Mouse (Mus musculus): ENCODE data around the gene Rtn4rl1. TPM values are rescaled to one million over a fixed set of nuclear protein-coding genes. Genes with fewer than 3 reads are reported as not detected.

Rtn4rl1 gene
- polyA plus RNA-seq, 1 experiment from 2014 or later, result 9.7 TPM

DNA sequence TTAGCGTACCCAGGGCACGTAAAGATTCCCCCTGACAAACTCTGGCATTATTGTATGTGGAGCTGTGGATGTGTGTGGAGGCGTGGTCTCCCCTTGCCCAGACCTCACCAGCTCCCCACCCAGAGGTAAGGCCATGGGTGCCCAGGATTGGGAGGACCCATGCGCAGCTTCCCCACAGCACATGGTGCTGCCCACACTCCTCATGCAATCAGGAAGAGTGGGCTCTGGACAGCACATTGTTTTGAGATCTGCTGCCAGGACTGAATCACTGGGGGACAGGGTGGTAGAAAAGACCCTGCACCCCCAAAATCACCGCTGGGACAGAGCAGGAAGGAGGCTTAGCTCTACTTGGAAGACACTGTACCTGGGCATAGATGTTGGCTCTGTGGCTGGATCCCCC is 9.0 kb upstream of the Rtn4rl1 start:
- Histone ChIP-seq H3K9me3 (no peaks in the 10 kb centered on the region), H3K36me3 (peaks cover 59% of the 10 kb centered on the region), H3K4me3 (no peak overlapping the region), H3K27me3 (ENCODE audit: insufficient read depth, poor library complexity, severe bottlenecking) (no peaks in the 10 kb centered on the region), H3K4me1 (peaks cover 11% of the 10 kb centered on the region), H3K27ac (no peak overlapping the region)
- WGBS, result 83% methylated on average over 5 of the region's 5 CpGs
- DNase-seq (ENCODE audit: low spot score), result no peak

DNA sequence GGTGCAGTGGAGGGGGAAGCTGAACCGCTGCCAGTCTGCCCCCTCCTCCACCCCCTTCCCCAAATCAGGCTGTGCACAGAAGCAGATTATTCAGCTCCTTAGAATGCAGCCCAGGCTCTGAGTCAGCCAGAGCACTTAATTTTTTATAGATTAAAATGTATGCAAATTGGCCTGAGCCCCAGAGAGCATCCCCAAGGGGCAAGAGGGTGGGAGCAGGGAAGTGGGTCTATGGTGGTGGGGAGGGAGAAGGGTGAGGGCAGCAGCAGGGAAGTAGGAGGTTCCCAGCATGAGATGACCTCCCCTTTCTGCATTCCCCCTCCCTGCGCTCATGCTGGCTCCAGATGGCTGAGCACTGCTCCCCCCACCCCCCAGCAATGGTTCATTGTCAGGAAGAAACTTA is 8.6 kb upstream of the Rtn4rl1 start:
- WGBS, result 78% methylated on average over 2 of the region's 2 CpGs

DNA sequence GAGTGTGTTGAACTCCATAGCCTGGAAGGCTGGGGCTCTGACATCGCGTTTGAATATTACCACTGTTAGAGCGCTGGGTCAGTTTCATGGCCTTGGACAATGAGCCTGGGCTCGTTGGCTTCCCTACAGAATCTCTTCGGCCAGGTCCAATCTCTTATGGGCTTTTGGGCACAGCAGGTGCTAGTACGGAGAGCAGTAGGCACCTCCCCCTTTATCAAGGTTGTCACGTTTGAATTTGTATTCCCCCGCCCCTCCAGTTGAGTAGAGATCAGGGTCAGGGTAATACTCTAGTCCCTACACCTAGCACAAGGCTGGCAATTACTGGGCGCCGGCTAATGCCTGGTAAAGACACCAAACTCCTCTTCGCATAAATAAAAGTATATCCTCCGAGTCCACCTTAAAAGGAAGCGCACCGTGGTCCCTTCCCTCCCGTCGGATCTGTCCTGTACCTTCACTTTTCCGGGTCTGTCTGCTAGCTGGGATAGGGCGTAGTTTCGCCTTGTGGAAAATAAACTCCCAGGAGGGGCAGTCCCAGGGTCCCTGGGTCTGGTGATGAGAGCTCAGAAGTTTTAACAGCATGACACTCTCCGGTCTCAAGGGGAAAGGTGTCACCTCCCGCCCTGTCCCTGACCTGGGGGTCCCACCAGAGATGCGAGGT is 3.7 kb upstream of the Rtn4rl1 start:
- WGBS, result under 1% methylated on average over 22 of the region's 22 CpGs
- H3K36me3 ChIP-seq, result peaks cover 11% of the 10 kb centered on the region
- peaks cover 47% of the 10 kb centered on the region for H3K4me1 ChIP-seq

More for the DNA sequence above, 8.6 kb upstream of the Rtn4rl1 start:
- peaks cover 59% of the 10 kb centered on the region for H3K36me3 ChIP-seq
- peaks cover 11% of the 10 kb centered on the region for H3K4me1 ChIP-seq
- H3K27ac ChIP-seq, result no peak overlapping the region
- no peaks in the 10 kb centered on the region for H3K27me3 ChIP-seq (ENCODE audit: insufficient read depth, poor library complexity, severe bottlenecking)
- H3K9me3 ChIP-seq, result no peaks in the 10 kb centered on the region
- no peak overlapping the region for H3K4me3 ChIP-seq
- DNase-seq (ENCODE audit: low spot score), result no peak

DNA sequence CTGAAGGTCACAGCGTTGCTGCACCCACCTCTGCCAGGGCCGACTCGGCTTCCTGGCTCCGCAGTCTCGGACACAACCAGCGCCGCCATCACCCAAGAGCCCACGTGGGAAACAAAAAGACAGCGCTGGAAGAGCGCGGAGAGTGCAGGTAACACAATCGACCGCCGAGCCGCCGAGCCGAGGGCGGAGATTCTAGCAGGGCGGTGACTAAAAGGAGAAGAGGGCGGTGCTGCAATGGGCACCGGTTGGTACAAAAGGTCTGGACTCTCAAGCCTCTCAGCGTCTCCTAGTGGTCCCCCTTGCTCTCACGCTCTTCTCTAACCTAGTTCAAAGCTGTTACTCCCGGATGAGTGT is 3.2 kb upstream of the Rtn4rl1 start:
- Histone ChIP-seq H3K36me3 (peaks cover 6% of the 10 kb centered on the region; the same call in 1 of the 2 replicates), H3K4me3 (peak overlapping the region; percentile 91), H3K27ac (peak overlapping the region; percentile 85), H3K27me3 (ENCODE audit: insufficient read depth, poor library complexity, severe bottlenecking) (peaks cover 47% of the 10 kb centered on the region), H3K4me1 (peaks cover 52% of the 10 kb centered on the region), H3K9me3 (no peaks in the 10 kb centered on the region)
- DNase-seq (ENCODE audit: low spot score), result peak; percentile 95
- WGBS, result under 1% methylated on average over 24 of the region's 24 CpGs

More for the DNA sequence above, 3.7 kb upstream of the Rtn4rl1 start:
- Histone ChIP-seq H3K4me3 (peak overlapping the region; percentile 91), H3K9me3 (no peaks in the 10 kb centered on the region), H3K27ac (peak overlapping the region; percentile 85), H3K27me3 (ENCODE audit: insufficient read depth, poor library complexity, severe bottlenecking) (peaks cover 42% of the 10 kb centered on the region)
- no peak for DNase-seq (ENCODE audit: low spot score)

DNA sequence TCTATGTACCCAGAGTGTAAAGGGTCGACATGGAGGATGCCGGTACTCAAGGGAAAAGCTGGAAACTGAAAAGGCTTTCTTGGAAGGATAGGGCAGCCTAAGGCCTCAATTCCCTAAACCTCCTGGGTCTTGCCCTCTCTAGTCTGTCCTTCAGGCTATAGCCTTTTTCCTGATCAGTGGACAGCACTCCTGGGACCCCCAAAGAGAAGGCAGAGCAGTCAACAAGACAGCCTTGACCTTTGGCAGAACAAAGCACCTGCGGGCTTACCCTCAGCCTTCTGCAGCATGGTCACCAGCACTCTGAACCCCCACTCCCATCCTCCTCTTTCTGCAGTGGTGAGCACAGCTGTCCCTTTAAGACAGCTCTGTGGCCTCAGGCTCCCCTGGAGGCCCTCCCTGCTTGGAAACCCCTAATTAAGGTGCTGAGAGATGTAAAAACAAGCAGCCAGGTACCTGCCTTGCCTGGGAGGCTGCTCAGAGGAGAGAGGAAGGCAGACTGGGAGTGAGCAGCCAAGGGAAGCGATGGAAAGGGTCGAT is 2.6 kb upstream of the Rtn4rl1 start, which contains the start of gene Dph1:
Gene Dph1, minus strand, starts transcription at position 337 of the 537 bp plus-strand sequence.
- Histone ChIP-seq H3K4me1 (peaks cover 59% of the 10 kb centered on the region), H3K36me3 (no peaks in the 10 kb centered on the region), H3K27ac (peak within 1 kb of the TSS; percentile 85), H3K4me3 (peak within 1 kb of the TSS; percentile 91), H3K27me3 (ENCODE audit: insufficient read depth, poor library complexity, severe bottlenecking) (peaks cover 53% of the 10 kb centered on the region), H3K9me3 (no peaks in the 10 kb centered on the region)
- DNase-seq (ENCODE audit: low spot score), result no peak
- WGBS, result 42% methylated on average over 5 of the region's 5 CpGs

DNA sequence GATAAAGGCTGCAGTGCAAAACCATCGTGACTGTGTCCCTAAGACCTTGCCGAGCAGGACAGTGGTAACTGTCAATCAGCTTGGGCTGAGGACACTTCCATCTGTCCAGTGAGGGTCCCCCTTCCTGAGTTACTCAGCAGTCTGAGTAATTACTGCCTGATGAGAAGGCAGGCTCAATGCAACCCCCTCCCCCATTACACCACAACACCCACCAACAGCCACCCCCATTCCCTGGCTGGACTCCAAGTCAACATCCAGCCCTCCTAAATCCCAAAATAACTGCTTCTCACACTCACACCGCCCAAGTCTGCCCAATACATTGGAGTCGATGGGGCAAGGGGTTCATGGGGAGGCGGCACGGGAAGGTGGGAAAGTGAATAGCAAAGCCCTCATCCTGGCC is 1.7 kb upstream of the Rtn4rl1 start:
- no peak for DNase-seq (ENCODE audit: low spot score)
- peaks cover 62% of the 10 kb centered on the region for H3K27me3 ChIP-seq (ENCODE audit: insufficient read depth, poor library complexity, severe bottlenecking)
- H3K27ac ChIP-seq, result 0 out of 2 replicates have a peak overlapping the region, but pooled peaks have one; percentile 11
- no peaks in the 10 kb centered on the region for H3K9me3 ChIP-seq
- no peak overlapping the region for H3K4me3 ChIP-seq
- no peaks in the 10 kb centered on the region for H3K36me3 ChIP-seq
- H3K4me1 ChIP-seq, result peaks cover 66% of the 10 kb centered on the region
- WGBS, result 64% methylated on average over 6 of the region's 6 CpGs

DNA sequence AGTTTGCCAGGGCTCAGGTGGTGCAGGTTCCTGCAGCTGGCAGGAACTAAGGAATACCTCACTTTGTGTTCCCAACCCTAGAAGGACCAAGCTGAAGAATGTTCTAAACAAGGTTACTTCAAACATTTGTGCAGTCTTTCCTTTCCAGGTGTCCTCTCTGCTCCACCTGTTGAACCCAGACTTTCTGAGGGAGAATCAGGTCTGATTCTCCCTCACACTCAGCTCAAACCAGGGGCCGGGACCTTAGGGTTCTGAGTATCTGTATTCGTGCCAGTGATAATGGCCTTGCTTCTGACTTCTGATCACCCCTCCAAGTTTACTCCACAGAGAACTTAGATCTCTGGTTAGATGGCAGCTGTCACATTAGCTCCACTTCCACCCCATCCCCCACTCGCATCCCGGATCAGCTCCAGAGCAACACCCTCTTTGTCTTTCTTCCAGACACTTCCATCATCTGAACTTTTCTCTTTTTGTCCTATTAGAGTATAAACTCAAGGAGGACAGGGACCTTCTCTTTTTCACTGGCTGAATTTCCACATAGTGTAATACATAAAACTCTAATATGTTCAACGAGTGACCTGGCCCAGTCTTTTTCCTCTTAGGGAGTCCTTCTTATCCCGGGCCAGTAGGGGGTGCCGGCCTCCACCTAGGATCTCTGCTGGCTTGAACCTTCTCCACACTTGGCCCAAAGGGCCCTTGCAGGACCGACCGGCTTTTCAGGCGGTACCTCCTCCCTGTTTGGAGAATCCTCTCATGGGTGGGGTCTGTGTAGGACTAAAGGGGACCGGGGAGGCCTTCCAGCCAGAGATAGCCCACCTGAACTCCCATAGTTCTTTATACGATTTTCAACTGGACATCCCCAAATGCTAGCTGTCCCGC is 1.0 kb upstream of the Rtn4rl1 start:
- Histone ChIP-seq H3K27ac (peak overlapping the region; percentile 87), H3K4me3 (peak overlapping the region; percentile 76), H3K9me3 (no peaks in the 10 kb centered on the region), H3K36me3 (no peaks in the 10 kb centered on the region), H3K4me1 (peaks cover 67% of the 10 kb centered on the region), H3K27me3 (ENCODE audit: insufficient read depth, poor library complexity, severe bottlenecking) (peaks cover 67% of the 10 kb centered on the region)
- no peak for DNase-seq (ENCODE audit: low spot score)
- WGBS, result 22% methylated on average over 13 of the region's 13 CpGs

DNA sequence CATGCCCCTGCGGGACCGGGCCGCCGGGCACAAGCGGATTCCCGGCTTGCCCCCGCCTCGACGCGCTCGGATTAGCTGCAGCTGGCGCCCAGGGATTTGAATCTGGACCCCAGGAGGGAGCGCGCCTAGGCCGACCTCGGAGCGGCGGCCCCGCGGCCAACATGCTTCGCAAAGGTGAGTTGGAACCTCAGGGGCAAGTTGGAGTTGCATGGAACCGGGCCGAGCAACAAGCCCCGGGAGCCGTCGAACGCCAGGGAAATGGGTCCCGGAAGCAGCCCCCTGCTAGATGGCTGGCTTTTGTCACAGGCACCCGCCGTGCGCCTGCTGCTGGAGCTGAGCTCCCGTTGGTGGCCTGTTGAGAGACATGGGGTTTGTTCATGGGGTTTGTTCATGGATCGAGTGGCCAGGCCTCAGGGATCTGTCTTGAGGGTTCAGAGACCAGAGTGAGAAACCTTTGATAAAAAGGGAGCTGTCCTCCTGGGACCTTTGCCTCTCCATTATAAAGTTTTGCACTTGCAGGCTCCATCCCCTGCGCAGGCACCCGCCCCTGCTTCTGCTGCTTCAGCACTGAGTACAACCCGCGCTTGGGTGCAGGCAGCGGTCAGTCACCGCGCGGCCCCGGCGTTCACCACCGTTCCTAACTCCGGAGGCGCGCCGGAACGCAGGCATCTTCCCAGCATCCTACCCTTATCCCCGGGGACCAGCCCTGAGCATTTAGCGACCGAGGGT is 702 bp downstream of the Rtn4rl1 start:
- Histone ChIP-seq H3K27ac (peak overlapping the region; percentile 87), H3K4me1 (peaks cover 60% of the 10 kb centered on the region), H3K9me3 (no peaks in the 10 kb centered on the region)

DNA sequence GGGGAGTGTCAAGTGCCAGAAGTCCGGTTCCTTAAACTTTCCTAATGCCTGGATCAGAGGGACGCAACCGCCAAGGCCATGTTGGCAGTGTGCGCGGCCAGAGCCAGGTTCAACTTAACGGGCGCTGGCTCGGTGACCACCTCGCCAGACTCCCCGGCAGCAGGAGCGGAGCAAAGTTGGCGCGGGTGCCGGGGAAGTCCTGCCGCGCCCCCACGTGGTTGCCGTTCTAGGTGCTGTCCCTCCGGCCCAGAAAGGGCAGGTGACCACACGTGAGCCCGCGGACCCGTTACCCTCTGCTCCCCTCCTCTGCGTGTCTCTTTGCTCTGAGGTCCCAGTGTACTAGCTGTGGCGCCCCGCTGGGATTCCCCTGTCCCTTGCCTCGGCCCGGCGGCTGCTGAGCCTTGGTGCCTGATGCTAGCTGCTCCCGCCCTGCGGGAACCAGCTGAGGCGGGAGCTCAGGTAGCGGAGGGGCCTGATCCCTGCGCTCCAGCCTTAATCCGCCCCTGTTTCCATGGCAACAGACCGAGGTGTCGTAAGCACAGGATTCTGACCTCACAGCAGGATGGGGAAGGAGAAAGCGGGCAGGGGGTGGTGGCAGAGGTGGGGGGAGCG is 1.4 kb downstream of the Rtn4rl1 start:
- H3K4me1 ChIP-seq, result peaks cover 56% of the 10 kb centered on the region
- WGBS, result under 1% methylated on average over 39 of the region's 39 CpGs
- peak overlapping the region; percentile 87 for H3K27ac ChIP-seq

More for the DNA sequence above, 702 bp downstream of the Rtn4rl1 start:
- Histone ChIP-seq H3K27me3 (ENCODE audit: insufficient read depth, poor library complexity, severe bottlenecking) (peaks cover 82% of the 10 kb centered on the region), H3K4me3 (peak overlapping the region; percentile 76), H3K36me3 (no peaks in the 10 kb centered on the region)
- no peak for DNase-seq (ENCODE audit: low spot score)
- under 1% methylated on average over 52 of the region's 52 CpGs for WGBS

DNA sequence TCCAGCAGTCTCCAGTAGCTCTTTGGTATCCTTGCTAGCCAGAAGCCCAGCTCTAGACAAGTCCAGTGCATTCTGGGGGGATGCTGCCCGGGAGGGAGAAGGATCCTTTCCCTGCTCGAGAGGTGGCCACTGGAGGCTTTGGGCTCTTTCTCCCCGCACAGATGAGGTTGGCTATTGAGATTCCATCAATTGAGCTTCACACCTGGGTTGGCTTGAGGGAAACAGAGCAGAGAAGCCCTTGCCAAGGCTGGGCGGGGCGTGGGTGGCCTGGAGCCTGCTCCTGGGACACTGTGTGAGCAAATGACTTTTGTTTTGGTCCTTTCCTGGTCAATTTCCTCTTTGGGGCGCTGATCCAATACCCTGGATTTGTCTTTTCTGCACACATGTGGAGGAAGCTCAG is 2.5 kb downstream of the Rtn4rl1 start:
- Histone ChIP-seq H3K4me1 (peaks cover 56% of the 10 kb centered on the region), H3K4me3 (no peak overlapping the region), H3K27ac (no peak overlapping the region), H3K9me3 (no peaks in the 10 kb centered on the region), H3K36me3 (peaks cover 3% of the 10 kb centered on the region; the same call in 1 of the 2 replicates), H3K27me3 (ENCODE audit: insufficient read depth, poor library complexity, severe bottlenecking) (peaks cover 79% of the 10 kb centered on the region)
- DNase-seq (ENCODE audit: low spot score), result no peak
- 49% methylated on average over 6 of the region's 6 CpGs for WGBS

More for the DNA sequence above, 1.4 kb downstream of the Rtn4rl1 start:
- peaks cover 84% of the 10 kb centered on the region for H3K27me3 ChIP-seq (ENCODE audit: insufficient read depth, poor library complexity, severe bottlenecking)
- peak overlapping the region; percentile 76 for H3K4me3 ChIP-seq
- DNase-seq (ENCODE audit: low spot score), result no peak
- no peaks in the 10 kb centered on the region for H3K9me3 ChIP-seq
- H3K36me3 ChIP-seq, result no peaks in the 10 kb centered on the region

DNA sequence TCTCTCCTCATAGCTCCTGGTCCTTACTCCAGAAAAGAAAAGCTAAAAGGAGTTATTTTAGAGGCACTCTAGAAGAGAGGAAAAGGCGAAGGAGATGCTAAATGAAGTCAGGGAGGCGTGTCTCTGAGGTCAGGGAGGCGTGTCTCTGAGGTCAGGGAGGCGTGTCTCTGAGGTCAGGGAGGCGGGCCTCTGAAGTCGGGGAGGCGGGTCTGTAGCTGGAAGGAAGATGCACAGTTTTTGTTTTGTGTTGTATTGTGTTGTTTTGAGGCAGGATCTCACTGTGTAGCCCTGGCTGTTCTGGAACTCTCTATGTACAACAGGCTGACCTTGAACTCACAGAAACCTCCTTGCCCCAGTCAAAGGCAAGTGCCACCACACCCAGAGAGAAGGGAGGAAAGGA is 4.4 kb downstream of the Rtn4rl1 start:
- Histone ChIP-seq H3K4me3 (no peak overlapping the region), H3K4me1 (peaks cover 63% of the 10 kb centered on the region), H3K36me3 (peaks cover 3% of the 10 kb centered on the region; the same call in 1 of the 2 replicates), H3K9me3 (no peaks in the 10 kb centered on the region), H3K27me3 (ENCODE audit: insufficient read depth, poor library complexity, severe bottlenecking) (peaks cover 61% of the 10 kb centered on the region), H3K27ac (no peak overlapping the region)
- WGBS, result 28% methylated on average over 7 of the region's 7 CpGs
- no peak for DNase-seq (ENCODE audit: low spot score)

DNA sequence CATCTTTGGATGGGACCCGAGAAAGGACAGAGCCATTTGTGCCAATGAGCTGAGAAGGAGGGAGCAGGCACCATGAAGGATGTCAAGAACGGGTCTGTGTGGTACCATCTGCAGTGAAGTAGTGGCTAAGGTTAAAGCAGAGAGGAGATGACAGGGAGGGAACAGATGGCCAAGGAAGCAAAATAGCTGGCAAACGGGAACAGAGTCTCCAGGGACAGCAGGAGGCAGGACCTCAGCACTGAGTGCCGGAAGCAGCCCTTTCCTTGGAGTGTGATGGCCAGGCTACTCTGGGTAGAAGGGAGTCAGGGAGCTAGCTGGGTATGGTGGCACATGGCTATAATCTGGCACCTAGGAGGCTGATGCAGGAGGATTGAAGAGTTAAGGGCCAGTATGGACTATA is 5.2 kb downstream of the Rtn4rl1 start:
- 70% methylated on average over 4 of the region's 4 CpGs for WGBS
- no peaks in the 10 kb centered on the region for H3K9me3 ChIP-seq
- peaks cover 3% of the 10 kb centered on the region; the same call in 1 of the 2 replicates for H3K36me3 ChIP-seq
- no peak for DNase-seq (ENCODE audit: low spot score)
- no peak overlapping the region for H3K4me3 ChIP-seq
- H3K27me3 ChIP-seq (ENCODE audit: insufficient read depth, poor library complexity, severe bottlenecking), result peaks cover 53% of the 10 kb centered on the region
- H3K4me1 ChIP-seq, result peaks cover 63% of the 10 kb centered on the region
- no peak overlapping the region for H3K27ac ChIP-seq
